Mouse (Mus musculus) thymus, postnatal 25 days (tissue): ENCODE results near the gene Rpl18.
A peak's percentile ranks its signal among the peaks of the same experiment; 100 is the strongest.

Experiments used
- DNase-seq: peaks from one replicate; pipeline ENCODE4 v3.0.0; 2022

Gene Rpl18

GRCm38 (mm10) chr7:45715090-45715708, at the start of gene Rpl18:
TSS of gene Rpl18 (plus strand) at chr7:45715457.
- peak; percentile 97 for DNase-seq

- no peak for DNase-seq
Measured at GRCm38 (mm10) chr7:45666161-45666560, 49.1 kb upstream of the Rpl18 start, which contains the start of gene Fut2. TSS of gene Fut2 (minus strand) at chr7:45666394.

- no peak for DNase-seq
Measured at GRCm38 (mm10) chr7:45667761-45668160, 47.5 kb upstream of the Rpl18 start.

- DNase-seq: no peak
Measured at GRCm38 (mm10) chr7:45668921-45669320, 46.3 kb upstream of the Rpl18 start.

- DNase-seq: no peak
Measured at GRCm38 (mm10) chr7:45677627-45678295, 37.5 kb upstream of the Rpl18 start.

GRCm38 (mm10) chr7:45678513-45678912, 36.7 kb upstream of the Rpl18 start:
- DNase-seq: no peak

- DNase-seq: no peak
Measured at GRCm38 (mm10) chr7:45679966-45680621, 35.2 kb upstream of the Rpl18 start.

- no peak for DNase-seq
Measured at GRCm38 (mm10) chr7:45681046-45681736, 34.1 kb upstream of the Rpl18 start.

- DNase-seq: peak; percentile 85
Measured at GRCm38 (mm10) chr7:45682144-45683126, 32.8 kb upstream of the Rpl18 start.

GRCm38 (mm10) chr7:45683396-45684050, 31.7 kb upstream of the Rpl18 start, which contains the start of gene Ntn5:
TSS of gene Ntn5 (plus strand) at chr7:45684022.
- peak; percentile 27 for DNase-seq

- DNase-seq: no peak
Measured at GRCm38 (mm10) chr7:45685811-45686210, 29.4 kb upstream of the Rpl18 start.

- DNase-seq: no peak
Measured at GRCm38 (mm10) chr7:45686841-45687240, 28.4 kb upstream of the Rpl18 start.

GRCm38 (mm10) chr7:45689099-45689498, 26.2 kb upstream of the Rpl18 start:
- no peak for DNase-seq

GRCm38 (mm10) chr7:45689800-45690199, 25.5 kb upstream of the Rpl18 start:
- DNase-seq: no peak

GRCm38 (mm10) chr7:45692364-45692763, 22.9 kb upstream of the Rpl18 start:
- no peak for DNase-seq

GRCm38 (mm10) chr7:45693921-45694591, 21.2 kb upstream of the Rpl18 start, which contains the start of gene Sec1:
TSS of gene Sec1 (minus strand) at chr7:45694402.
- DNase-seq: no peak

GRCm38 (mm10) chr7:45695098-45695497, 20.2 kb upstream of the Rpl18 start:
- DNase-seq: no peak

- DNase-seq: no peak
Measured at GRCm38 (mm10) chr7:45697894-45698293, 17.4 kb upstream of the Rpl18 start.

- no peak for DNase-seq
Measured at GRCm38 (mm10) chr7:45699523-45700141, 15.6 kb upstream of the Rpl18 start, which contains the start of gene Car11. TSS of gene Car11 (plus strand) at chr7:45699843.

GRCm38 (mm10) chr7:45700301-45701015, 14.8 kb upstream of the Rpl18 start:
- DNase-seq: peak; percentile 74
